Mouse (Mus musculus) liver, embryonic 14.5 days (tissue): ENCODE results near the gene Fads6. TPM values are rescaled to one million over a fixed set of nuclear protein-coding genes. Genes with fewer than 3 reads are reported as not detected.

ENCODE experiments used
- ATAC-seq: fragments of 200-750 bp; cut with Nextera tagmentation; 2 replicates; pipeline ENCODE4 v1.8.0; 2017; ENCODE audit warnings: moderate number of reproducible peaks, mild to moderate bottlenecking, moderate library complexity; ENCODE audit not compliant: insufficient read depth
- DNase-seq, 3 experiments: peaks; one replicate each; pipeline ENCODE4 v3.0.0-alpha.2; 2012 to 2013; ENCODE audit warnings: low read depth in 3 of 3, low spot score in 3 of 3
- H3K27ac ChIP-seq: fragments of 300-500 bp; sonication (generic); 2 replicates; pipeline ENCODE4 v1.5.1; 2014; ENCODE audit warnings: moderate library complexity, mild to moderate bottlenecking, control low read depth, inconsistent platforms
- H3K27me3 ChIP-seq: fragments of 300-500 bp; sonication (generic); 2 replicates; pipeline ENCODE4 v1.6.1; 2014; ENCODE audit warnings: mild to moderate bottlenecking, low read length, moderate library complexity; ENCODE audit not compliant: control insufficient read depth, insufficient read depth
- H3K36me3 ChIP-seq: fragments of 300-500 bp; sonication (generic); replicated peaks from 2 replicates; pipeline ENCODE4 v1.6.1; 2014; ENCODE audit warnings: low read depth; ENCODE audit not compliant: control insufficient read depth, insufficient read depth
- H3K4me1 ChIP-seq, 2 experiments: fragments of 200-500 bp in 1 of 2; fragments of 300-500 bp in 1 of 2; sonication (generic) in 1 of 2; replicated peaks; 2 replicates each; pipeline ENCODE4 v1.6.1; 2012 to 2014; ENCODE audit warnings: antibody characterized with exemption in 1 of 2, inconsistent platforms in 1 of 2, low read length in 1 of 2; ENCODE audit not compliant: control insufficient read depth in 2 of 2, insufficient read depth in 2 of 2
- H3K4me2 ChIP-seq: fragments of 300-500 bp; sonication (generic); 2 replicates; pipeline ENCODE4 v1.6.1; 2014; ENCODE audit warnings: low read depth, mild to moderate bottlenecking, control low read depth, moderate library complexity
- H3K4me3 ChIP-seq, 2 experiments: fragments of 200-500 bp in 1 of 2; fragments of 300-500 bp in 1 of 2; sonication (generic) in 1 of 2; 2 replicates each; pipeline ENCODE4 v1.5.1; 2012 to 2014; ENCODE audit warnings: low read depth in 2 of 2, low read length in 2 of 2, mild to moderate bottlenecking in 2 of 2, control low read depth in 1 of 2, inconsistent platforms in 1 of 2, moderate library complexity in 1 of 2; ENCODE audit not compliant: insufficient read depth in 1 of 2
- H3K9ac ChIP-seq: fragments of 300-500 bp; sonication (generic); replicated peaks from 2 replicates; pipeline ENCODE4 v1.6.1; 2014; ENCODE audit warnings: mild to moderate bottlenecking, control low read depth, moderate library complexity
- H3K9me3 ChIP-seq: fragments of 300-500 bp; sonication (generic); 2 replicates; pipeline ENCODE4 v1.6.1; 2016; ENCODE audit warnings: low read length, mixed read lengths; ENCODE audit not compliant: control insufficient read depth
- CTCF ChIP-seq: IDR thresholded peaks from 2 replicates; pipeline ENCODE4 v1.5.1; 2016; ENCODE audit warnings: antibody characterized with exemption, low read depth, control low read depth
- EP300 ChIP-seq: IDR thresholded peaks from 2 replicates; pipeline ENCODE4 v1.6.1; 2016; ENCODE audit warnings: antibody characterized with exemption, low read depth
- WGBS: fragments of 180-500 bp; shearing (Covaris S2); extraction: QIAGEN DNeasy Blood & Tissue Kit; methylation state at CpG from one replicate; pipeline ENCODE4 v1.1.7; 2014; ENCODE audit not compliant: insufficient replicate concordance; 5-methylcytosine and 5-hydroxymethylcytosine counted together
- polyA plus RNA-seq, 2 experiments: library from polyadenylated mRNA; depleted of rRNA in 1 of 2; stranded (reverse) in 1 of 2; unstranded in 1 of 2; fragments of >200 nt; fragmentation: Nextera tagmentation in 1 of 2; extraction: Ambion mirVana in 1 of 2; gene quantifications; 2 replicates each; pipeline versions ENCODE4 v1.2.1 to v1.2.3; 2012 to 2014

The Fads6 gene
- polyA plus RNA-seq, 2 experiments = 2.8 to 6.7 TPM

DNA sequence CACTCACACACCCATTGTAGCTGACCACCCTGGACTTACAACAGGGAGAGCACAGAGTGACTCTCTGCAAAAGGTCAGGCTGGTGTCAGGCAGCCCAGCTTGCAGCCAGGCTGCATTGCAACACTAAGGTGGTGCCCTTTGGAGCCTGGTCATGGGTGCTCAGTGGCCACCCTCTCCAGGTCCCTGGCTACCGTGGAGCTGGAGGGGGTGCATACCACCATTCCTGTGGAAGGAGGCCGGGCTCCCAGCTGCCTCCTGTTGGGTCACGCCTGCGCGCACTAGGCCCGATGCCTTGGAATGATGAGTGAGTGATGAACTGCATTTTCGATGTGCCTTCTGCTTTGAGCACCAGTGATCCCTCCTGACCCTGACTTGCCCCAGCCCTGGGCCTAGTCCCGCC lies 52.6 kb downstream of the Fads6 start:
- no peak overlapping the region for H3K27ac ChIP-seq
- DNase-seq (no peak), ATAC-seq (peak; percentile 63)
- no peak overlapping the region for H3K4me3 ChIP-seq
- H3K9me3 ChIP-seq = no peaks in the 10 kb centered on the region
- H3K4me1 ChIP-seq = no peaks in the 10 kb centered on the region; a peak in 1 of 4 replicates
- H3K9ac ChIP-seq = no peak overlapping the region
- no peaks in the 10 kb centered on the region for H3K36me3 ChIP-seq
- TF ChIP-seq EP300 (no peak), CTCF (no peak)
- 75% methylated on average over 8 of the region's 8 CpGs for WGBS
- H3K27me3 ChIP-seq = peaks cover 17% of the 10 kb centered on the region
- H3K4me2 ChIP-seq = no peak overlapping the region

DNA sequence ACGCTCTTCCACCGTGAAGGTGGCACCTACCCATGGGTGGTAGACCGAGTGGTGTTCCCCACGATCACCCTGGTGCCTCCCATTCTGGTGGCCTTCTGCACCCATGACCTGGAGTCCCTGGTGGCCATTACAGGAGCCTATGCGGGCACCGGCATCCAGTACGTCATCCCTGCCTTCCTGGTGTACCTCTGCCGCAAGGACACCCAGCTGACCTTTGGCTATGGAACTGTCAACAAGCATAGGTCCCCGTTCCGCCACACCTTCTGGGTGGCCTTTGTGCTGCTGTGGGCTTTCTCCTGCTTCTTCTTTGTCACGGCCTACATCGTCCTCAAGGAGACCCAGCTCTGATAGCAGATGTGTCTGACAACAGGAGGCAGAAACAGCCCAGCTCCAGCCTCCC lies 53.7 kb downstream of the Fads6 start:
- no peak overlapping the region for H3K9ac ChIP-seq
- 70% methylated on average over 12 of the region's 12 CpGs for WGBS

DNA sequence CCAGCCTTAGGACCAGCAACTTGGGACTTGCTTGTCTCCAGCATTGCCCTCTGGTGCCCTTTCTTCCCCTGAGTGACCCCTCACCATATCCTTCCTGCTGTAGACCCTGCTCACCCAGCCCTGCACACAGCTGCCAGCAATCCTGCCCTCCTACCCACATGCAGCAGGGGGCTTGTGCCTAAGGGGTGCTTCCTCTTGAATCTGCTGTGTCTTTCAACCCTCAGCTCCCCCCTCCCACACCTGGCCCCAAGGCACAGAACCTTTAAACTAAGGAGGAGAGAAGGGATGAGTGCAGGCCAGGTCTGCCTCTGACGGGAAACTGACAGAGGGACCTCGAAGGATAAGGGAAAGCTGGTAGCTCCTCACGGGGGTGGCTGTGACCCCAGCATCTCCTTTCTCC lies 54.7 kb downstream of the Fads6 start:
- 75% methylated on average over 3 of the region's 3 CpGs for WGBS

More for the DNA sequence above, 53.7 kb downstream of the Fads6 start:
- Histone ChIP-seq H3K27ac (no peak overlapping the region), H3K9me3 (no peaks in the 10 kb centered on the region), H3K4me2 (no peak overlapping the region), H3K36me3 (no peaks in the 10 kb centered on the region), H3K4me1 (no peaks in the 10 kb centered on the region; a peak in 1 of 4 replicates), H3K4me3 (no peak overlapping the region), H3K27me3 (peaks cover 6% of the 10 kb centered on the region)
- peak; percentile 21; the same call in 1 of the 2 replicates for ATAC-seq
- TF ChIP-seq CTCF (no peak), EP300 (no peak)
- DNase-seq = no peak

DNA sequence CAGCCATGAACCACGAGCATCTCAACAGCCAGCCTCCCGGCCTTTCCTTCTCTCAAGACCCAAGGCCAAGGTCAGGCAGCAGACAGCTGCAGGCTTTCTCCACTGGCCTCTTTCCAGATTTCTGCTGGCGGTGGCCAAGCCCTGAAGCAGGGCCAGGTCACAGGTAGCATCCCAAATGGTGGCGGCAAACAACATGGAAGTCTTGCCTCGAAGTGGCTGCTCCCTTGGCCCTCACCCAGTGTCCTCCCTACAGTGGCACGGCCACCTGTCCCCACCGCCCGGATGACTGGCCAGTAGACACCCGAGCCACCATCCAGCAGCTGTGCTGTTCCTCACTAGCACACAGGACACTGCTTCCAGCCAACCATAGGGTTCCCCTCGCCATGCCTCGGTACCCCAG lies 56.1 kb downstream of the Fads6 start:
- no peak for TF ChIP-seq CTCF
- no peak for TF ChIP-seq EP300
- H3K4me3 ChIP-seq = no peak overlapping the region
- H3K9ac ChIP-seq = no peak overlapping the region
- H3K27me3 ChIP-seq = no peaks in the 10 kb centered on the region
- 81% methylated on average over 11 of the region's 11 CpGs for WGBS
- no peaks in the 10 kb centered on the region for H3K9me3 ChIP-seq
- H3K4me2 ChIP-seq = no peak overlapping the region
- no peak for DNase-seq
- ATAC-seq = no peak
- H3K4me1 ChIP-seq = no peaks in the 10 kb centered on the region; a peak in 1 of 4 replicates
- H3K27ac ChIP-seq = no peak overlapping the region
- no peaks in the 10 kb centered on the region for H3K36me3 ChIP-seq

More for the DNA sequence above, 54.7 kb downstream of the Fads6 start:
- Histone ChIP-seq H3K9ac (no peak overlapping the region), H3K27me3 (no peaks in the 10 kb centered on the region), H3K9me3 (no peaks in the 10 kb centered on the region), H3K36me3 (no peaks in the 10 kb centered on the region), H3K4me3 (no peak overlapping the region), H3K4me1 (no peaks in the 10 kb centered on the region; a peak in 1 of 4 replicates), H3K4me2 (no peak overlapping the region), H3K27ac (no peak overlapping the region)
- DNase-seq (no peak), ATAC-seq (no peak)
- TF ChIP-seq EP300 (no peak), CTCF (no peak)

DNA sequence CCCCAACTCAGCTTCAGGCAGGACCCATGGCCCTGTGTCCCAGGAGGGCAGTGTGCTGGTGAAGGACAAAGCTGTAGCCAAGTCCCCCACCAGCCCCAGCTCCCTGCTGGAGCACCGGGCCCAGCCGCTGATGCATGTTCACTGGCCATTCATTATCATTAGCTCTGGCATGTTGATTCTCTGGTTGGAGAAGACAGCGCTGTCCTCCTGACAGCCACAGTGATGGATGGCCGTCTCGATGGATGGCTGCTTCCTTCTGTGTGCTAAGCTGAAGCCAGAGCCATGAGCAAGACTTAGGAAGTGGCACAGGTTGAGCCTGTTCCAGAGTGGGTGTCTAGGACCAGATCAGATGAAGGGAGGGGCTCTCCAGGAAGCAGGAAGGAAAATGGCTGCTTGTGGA lies 60.9 kb downstream of the Fads6 start:
- 48% methylated on average over 5 of the region's 5 CpGs for WGBS
- no peak for ATAC-seq
- Histone ChIP-seq H3K36me3 (no peaks in the 10 kb centered on the region), H3K4me3 (no peak overlapping the region), H3K27ac (no peak overlapping the region), H3K9me3 (no peaks in the 10 kb centered on the region), H3K9ac (no peak overlapping the region), H3K4me1 (no peaks in the 10 kb centered on the region), H3K4me2 (no peak overlapping the region), H3K27me3 (no peaks in the 10 kb centered on the region)
- TF ChIP-seq CTCF = no peak
- no peak for TF ChIP-seq EP300
- no peak for DNase-seq
